Mouse (Mus musculus) bone marrow, adult 2 months (tissue): Measurements from ENCODE around the gene Pdpr.

Experiments
- CTCF ChIP-seq: fragments of 200-500 bp; IDR thresholded peaks from 2 replicates; pipeline ENCODE4 v1.5.1; 2011; ENCODE audit warnings: low read length, control low read depth; ENCODE audit not compliant: control insufficient read depth, insufficient read depth
- POLR2A ChIP-seq: fragments of 200-500 bp; IDR thresholded peaks from 2 replicates; pipeline ENCODE4 v1.6.1; 2011; ENCODE audit warnings: low read depth, mild to moderate bottlenecking, control low read depth, low read length, borderline replicate concordance; ENCODE audit not compliant: control insufficient read depth

GRCm38 (mm10) chr8:111053827-111054518, 40.5 kb upstream of the Pdpr start:
- no peak for TF ChIP-seq CTCF
- no peak for TF ChIP-seq POLR2A
